Mouse (Mus musculus): ENCODE results near the gene Zscan26. TPM values are rescaled to one million over a fixed set of nuclear protein-coding genes. Genes with fewer than 3 reads are reported as not detected.

Gene Zscan26
- 19.5 and 20.3 TPM in 2 replicates for polyA plus RNA-seq (2015; fragmentation: Nextera tagmentation; extraction: Ambion mirVana)

DNA sequence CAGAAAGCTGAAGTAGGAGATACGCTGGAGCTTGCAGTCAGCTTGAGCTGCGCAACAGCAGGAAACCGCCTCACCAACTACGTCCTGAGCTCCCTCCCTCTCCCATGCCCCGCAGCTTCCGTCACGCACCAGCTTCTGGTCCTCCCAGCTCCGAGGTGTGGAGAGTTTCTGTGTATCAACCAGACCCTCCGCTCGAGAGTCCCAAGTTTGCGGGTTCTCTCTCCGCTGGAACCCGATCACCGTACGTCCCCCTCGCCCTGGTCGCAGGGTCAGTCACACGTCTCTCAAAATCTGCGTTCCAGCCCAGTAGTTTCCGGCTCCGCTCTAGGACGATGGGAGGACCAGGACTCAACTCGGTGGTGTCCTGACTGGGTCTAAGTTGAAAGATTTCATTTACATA lies at the start of gene Zscan26:
Gene Zscan26 (minus strand): TSS at position 282 of the 400 bp plus-strand sequence.

DNA sequence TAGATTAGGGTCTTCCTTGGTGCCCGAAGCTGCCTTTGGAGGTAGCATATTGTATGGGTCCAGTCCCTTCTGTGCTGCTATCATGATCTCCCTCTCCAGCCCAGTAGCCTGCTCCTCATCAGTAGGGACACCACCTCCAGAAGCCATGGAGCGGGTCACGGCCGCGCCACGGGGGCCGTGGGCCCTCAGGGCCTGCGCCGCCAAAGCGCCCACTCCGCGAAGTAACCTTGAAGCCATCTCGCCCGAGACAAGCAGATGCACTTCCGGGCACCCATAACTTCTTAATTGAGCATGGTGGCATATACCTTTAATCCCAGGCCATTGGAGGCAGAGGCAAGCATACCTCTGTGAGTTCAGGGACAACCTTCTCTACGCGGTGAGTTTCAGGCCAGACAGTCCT lies 47.7 kb upstream of the Zscan26 start, which contains the start of gene Gm11273:
Gene Gm11273 (minus strand): TSS at position 237 of the 400 bp plus-strand sequence.

DNA sequence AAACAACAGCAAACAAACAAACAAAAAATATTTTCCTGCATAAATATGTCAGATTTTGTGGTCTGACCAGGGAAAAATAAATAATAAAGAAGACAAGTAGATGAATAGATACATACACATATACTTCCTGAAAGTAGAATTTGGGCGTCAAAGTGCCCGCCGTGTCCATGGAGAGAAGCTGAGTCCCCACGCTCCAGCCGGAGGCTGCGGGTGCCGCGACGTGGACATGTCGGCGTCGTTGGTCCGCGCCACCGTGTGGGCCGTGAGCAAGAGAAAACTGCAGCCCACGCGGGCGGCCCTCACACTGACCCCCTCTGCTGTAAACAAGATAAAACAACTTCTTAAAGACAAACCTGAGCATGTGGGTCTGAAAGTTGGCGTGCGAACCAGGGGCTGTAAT lies 41.5 kb upstream of the Zscan26 start, which contains the start of gene AK157302:
Gene AK157302 (plus strand): TSS at position 144 of the 400 bp plus-strand sequence.

DNA sequence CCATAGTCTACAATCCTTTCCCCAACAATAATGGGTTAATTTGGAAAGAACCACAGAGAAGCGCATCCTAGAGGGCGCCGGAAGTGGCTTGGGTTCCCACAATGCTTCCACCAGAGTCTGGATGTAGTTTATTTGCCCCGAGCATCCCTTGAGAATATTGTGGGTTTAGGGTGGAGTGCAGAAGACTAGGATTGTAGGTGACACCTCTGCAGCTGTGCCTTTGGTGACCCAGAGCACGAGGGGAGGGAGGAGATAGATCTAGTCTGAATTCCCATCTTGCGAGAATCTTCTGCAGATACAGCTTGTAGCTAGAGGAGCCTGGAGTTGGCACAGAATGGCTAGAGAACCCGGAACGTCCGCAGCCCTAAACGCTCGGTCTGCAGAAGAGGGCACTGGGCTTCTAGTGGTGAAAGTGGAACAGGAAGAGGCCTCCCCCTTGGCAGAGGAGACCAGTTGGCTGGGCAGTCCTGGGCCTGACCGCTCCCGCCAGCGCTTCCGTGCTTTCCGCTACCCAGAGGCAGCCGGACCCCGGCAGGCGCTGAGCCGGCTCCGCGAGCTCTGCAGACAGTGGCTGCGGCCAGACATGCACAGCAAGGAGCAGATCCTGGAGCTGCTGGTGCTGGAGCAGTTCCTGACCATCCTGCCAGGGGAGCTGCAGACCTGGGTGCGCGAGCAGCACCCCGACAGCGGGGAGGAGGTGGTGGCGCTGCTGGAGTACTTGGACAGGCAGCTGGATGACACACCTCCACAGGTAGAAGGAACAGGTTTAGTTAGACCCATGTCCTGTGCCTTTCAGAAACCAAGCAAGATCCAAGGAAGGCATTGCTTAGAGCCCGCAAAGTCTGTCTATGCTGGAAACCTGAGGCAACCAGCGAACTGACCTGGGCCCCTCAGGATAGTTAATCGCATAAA lies 25.5 kb upstream of the Zscan26 start, which contains the start of the genes Zkscan4 and Gm10065:
Gene Zkscan4 (plus strand): TSS at position 149 of the 912 bp plus-strand sequence.
Gene Gm10065 (minus strand): TSS at position 683 of the 912 bp plus-strand sequence.

DNA sequence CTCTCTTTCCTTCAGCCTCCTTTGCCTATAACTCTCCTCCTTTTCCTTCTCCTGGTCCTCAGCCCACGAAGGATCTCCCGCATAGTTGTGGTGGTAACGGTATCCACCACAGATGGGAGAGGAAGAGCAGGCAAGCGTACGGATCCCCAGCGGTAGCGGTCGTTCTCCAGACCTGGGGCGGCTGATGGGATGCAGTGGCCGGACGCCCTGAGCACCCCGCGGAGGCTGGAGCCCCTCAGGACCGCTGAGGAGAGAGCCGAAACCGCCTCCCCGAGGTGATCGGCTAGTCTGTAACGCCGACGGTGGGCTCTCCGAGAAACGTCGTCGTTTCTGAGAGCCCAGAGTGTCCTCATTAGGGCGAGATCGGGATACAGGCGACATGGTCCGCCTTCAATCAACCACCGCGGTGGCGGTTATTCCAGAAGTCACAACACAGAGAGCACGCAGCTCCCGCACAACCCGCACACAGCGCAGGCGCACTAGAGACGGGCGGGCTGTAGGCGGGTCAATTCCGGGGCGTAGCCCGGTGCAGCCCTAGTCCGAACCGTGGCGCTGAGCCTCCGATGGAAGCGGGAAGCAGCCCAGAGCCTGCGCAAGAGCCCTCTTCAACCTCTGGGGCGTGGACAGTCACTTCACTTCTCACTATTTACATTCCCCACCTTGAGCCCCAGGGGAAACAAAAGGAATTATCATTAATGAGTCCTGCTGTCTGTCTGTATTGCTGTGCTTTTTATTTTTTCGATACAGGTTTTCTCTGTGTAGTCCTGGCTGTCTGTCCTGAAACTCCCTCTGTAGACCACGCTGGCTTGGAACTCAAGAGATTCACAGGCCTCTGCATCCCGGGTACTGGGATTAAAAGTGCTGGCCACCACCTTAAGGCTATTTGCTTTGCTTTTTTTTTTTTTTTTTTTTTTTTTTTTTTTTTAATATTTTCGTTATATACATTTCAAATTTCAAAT lies 14.8 kb upstream of the Zscan26 start, which contains the start of gene Nkapl:
Gene Nkapl (minus strand): TSS at position 449 of the 959 bp plus-strand sequence.

DNA sequence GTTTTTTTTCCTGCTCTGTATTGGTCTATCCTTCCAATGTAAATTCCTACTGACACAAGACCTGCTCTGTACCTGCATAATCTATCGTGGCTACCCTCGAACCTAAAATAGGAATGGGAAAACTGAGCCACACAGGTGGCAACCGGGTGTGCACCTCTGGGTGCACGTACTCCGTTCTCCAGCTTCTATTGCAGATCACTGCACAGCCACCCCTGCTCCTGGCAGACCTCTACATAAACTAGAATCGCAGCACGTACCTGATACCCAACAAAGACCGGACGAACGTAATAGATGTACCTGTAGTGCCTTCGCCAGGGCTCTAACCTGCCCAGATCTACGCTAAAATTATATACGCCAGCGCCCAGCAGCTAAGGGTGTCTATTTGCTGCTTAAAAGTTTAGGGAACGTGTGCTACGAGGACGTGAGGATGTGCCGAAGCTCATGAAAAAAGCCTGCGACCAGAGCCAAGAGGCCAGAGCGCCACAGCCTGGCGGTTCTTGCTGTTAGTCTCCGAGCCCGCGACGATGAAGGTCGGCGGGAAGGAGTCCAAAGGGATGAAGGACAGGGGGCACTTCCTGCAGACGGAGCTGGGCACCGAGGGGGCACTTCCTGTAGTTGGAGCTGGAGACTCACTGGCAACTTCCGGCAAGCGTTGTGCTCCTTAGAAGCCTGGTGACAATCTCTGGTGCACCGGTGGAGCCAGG lies 12.9 kb downstream of the Zscan26 start, which contains the start of gene Pgbd1:
Gene Pgbd1 (minus strand): TSS at position 556 of the 704 bp plus-strand sequence.

DNA sequence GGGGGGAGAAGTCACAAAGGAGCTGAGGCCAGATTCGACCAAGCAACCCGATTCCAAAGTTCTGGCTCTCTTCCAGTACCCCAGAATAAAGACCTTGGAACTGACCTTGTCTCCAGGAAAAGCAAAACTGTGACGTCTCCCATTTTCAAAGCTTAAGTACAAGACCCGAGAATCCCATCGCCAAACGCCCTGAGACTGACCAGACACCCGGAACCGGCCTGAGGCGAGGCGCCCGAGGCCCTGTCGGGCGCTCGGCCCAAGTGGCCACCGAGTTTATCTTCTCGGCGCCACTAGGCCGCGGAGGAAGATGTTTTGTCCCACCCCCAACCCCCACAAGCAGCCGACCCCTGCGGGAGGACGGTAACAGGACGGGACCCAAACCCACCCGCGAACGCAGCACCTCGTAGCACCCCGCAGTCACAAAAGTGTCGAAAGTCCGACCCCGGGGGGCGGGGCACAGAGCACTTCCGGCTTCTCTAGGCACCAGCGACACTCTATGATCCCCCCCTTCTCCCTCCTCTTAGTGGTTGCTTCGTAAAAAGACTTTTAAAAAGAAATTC lies 51.2 kb downstream of the Zscan26 start, which contains the start of gene Zkscan3:
Gene Zkscan3 (minus strand): TSS at position 469 of the 560 bp plus-strand sequence.

MicroRNAs encoded within 50 kb of the gene (microRNA counts, 519-probe panel; counts per million panel counts)
- 3,706 counts per million, percentile 64 among the panel's probes with 10 or more counts for microRNA mmu-miR-1896

Small RNAs within 50 kb of the gene (microRNA-seq; reads per million reads assigned to microRNA genes)
- gene Mir1896 (not detected), gene Mir6942 (not detected)

Other genes starting within 250 kb of the Zscan26 start
- gene Gpx5, start 161.0 kb downstream of the Zscan26 start, polyA plus RNA-seq (2015; fragmentation: Nextera tagmentation; extraction: Ambion mirVana): not detected in 2 replicates
- not detected in 2 replicates for gene Gpx6, start 141.6 kb downstream of the Zscan26 start, polyA plus RNA-seq (2015; fragmentation: Nextera tagmentation; extraction: Ambion mirVana)
- gene Olfr1367, start 106.8 kb downstream of the Zscan26 start, polyA plus RNA-seq (2015; fragmentation: Nextera tagmentation; extraction: Ambion mirVana): not detected in 2 replicates
- gene Zscan12, start 90.9 kb downstream of the Zscan26 start, polyA plus RNA-seq (2015; fragmentation: Nextera tagmentation; extraction: Ambion mirVana): 4.6 and 4.9 TPM in 2 replicates
- 33.7 and 34.0 TPM in 2 replicates for gene Zkscan3, start 51.0 kb downstream of the Zscan26 start, polyA plus RNA-seq (2015; fragmentation: Nextera tagmentation; extraction: Ambion mirVana)
- 0.63 and 0.66 TPM in 2 replicates for gene Pgbd1, start 12.7 kb downstream of the Zscan26 start, polyA plus RNA-seq (2015; fragmentation: Nextera tagmentation; extraction: Ambion mirVana)
- gene Nkapl, start 14.8 kb upstream of the Zscan26 start, polyA plus RNA-seq (2015; fragmentation: Nextera tagmentation; extraction: Ambion mirVana): 2.1 TPM in 2 replicates
- 1.2 and 2.0 TPM in 2 replicates for gene Zkscan4, start 25.2 kb upstream of the Zscan26 start, polyA plus RNA-seq (2015; fragmentation: Nextera tagmentation; extraction: Ambion mirVana)
- gene Gm10065, start 25.7 kb upstream of the Zscan26 start, polyA plus RNA-seq (2015; fragmentation: Nextera tagmentation; extraction: Ambion mirVana): not detected in 2 replicates
- 0.33 and 0.37 TPM in 2 replicates for gene AK157302, start 41.5 kb upstream of the Zscan26 start, polyA plus RNA-seq (2015; fragmentation: Nextera tagmentation; extraction: Ambion mirVana)
- gene Gm11273, start 47.7 kb upstream of the Zscan26 start, polyA plus RNA-seq (2015; fragmentation: Nextera tagmentation; extraction: Ambion mirVana): 9.9 and 11.1 TPM in 2 replicates
- 2.0 and 2.8 TPM in 2 replicates for gene Zkscan8, start 77.4 kb upstream of the Zscan26 start, polyA plus RNA-seq (2015; fragmentation: Nextera tagmentation; extraction: Ambion mirVana)
- gene Olfr1366, start 89.1 kb upstream of the Zscan26 start, polyA plus RNA-seq (2015; fragmentation: Nextera tagmentation; extraction: Ambion mirVana): 0.13 TPM in 1 of 2 replicates, not detected in the other
- not detected in 2 replicates for gene Olfr1535, start 106.2 kb upstream of the Zscan26 start, polyA plus RNA-seq (2015; fragmentation: Nextera tagmentation; extraction: Ambion mirVana)
- gene Olfr1364, start 128.0 kb upstream of the Zscan26 start, polyA plus RNA-seq (2015; fragmentation: Nextera tagmentation; extraction: Ambion mirVana): not detected in 2 replicates
- not detected in 2 replicates for gene Olfr1362, start 160.3 kb upstream of the Zscan26 start, polyA plus RNA-seq (2015; fragmentation: Nextera tagmentation; extraction: Ambion mirVana)
- gene Olfr11, start 188.8 kb upstream of the Zscan26 start, polyA plus RNA-seq (2015; fragmentation: Nextera tagmentation; extraction: Ambion mirVana): not detected in 2 replicates
- not detected in 2 replicates for gene Olfr1361, start 209.7 kb upstream of the Zscan26 start, polyA plus RNA-seq (2015; fragmentation: Nextera tagmentation; extraction: Ambion mirVana)
- not detected in 2 replicates for gene Olfr1360, start 223.7 kb upstream of the Zscan26 start, polyA plus RNA-seq (2015; fragmentation: Nextera tagmentation; extraction: Ambion mirVana)
- not detected in 2 replicates for gene Olfr1359, start 244.4 kb upstream of the Zscan26 start, polyA plus RNA-seq (2015; fragmentation: Nextera tagmentation; extraction: Ambion mirVana)

Data from urinary bladder, postnatal 0 days (tissue).